ENCODE assay signal across 13 mouse cellular contexts in genomic region chr6:54277828-54278227, GRCm38 (mm10). TPM values are rescaled to one million over a fixed set of nuclear protein-coding genes. Genes with fewer than 3 reads are reported as not detected.
DNase-seq lines count a peak whose midpoint lies in the region; ATAC-seq and TF ChIP-seq lines count a peak whose summit lies in the region.
"Had no signal": no experiment of that assay in that cellular context is flagged by ENCODE, and none has a peak within 500 bp of the region (broad histone marks: within the 10 kb centered on the region; RNA-seq: fewer than 3 reads in every experiment).

No protein-coding gene starts in this region.

- H3K36me3 ChIP-seq in embryonic facial prominence, embryonic 11.5 days (replicated peaks; ENCODE audit: control insufficient read depth, insufficient read depth, low read depth, low read length): no peaks in the 10 kb centered on the region
- H3K36me3 ChIP-seq in heart, embryonic 16.5 days (ENCODE audit: control insufficient read depth, insufficient read depth): no peaks in the 10 kb centered on the region
- H3K36me3 ChIP-seq: liver, embryonic 12.5 days had no signal

- peak overlapping the region; percentile 53; the same call in 1 of the 2 replicates for H3K27ac ChIP-seq in gastrocnemius, adult 2 months
- peak overlapping the region; percentile 6; the same call in 1 of the 2 replicates for H3K27ac ChIP-seq in layer of hippocampus, adult 2 months
- no peak overlapping the region for H3K27ac ChIP-seq in embryonic facial prominence, embryonic 11.5 days (replicated peaks; ENCODE audit: low read depth, low read length)
- H3K27ac ChIP-seq in heart, embryonic 16.5 days (ENCODE audit: low read length): peak overlapping the region; percentile 37; the same call in 1 of the 2 replicates
- H3K27ac ChIP-seq: liver, embryonic 12.5 days had no signal

- intact Hi-C loops in gastrocnemius, adult 2 months (cut with DNase I): no loop called here

- H3K9ac ChIP-seq in embryonic facial prominence, embryonic 11.5 days (replicated peaks; ENCODE audit: low read length): no peak overlapping the region
- no peak overlapping the region for H3K9ac ChIP-seq in heart, embryonic 16.5 days (ENCODE audit: low read length)
- H3K9ac ChIP-seq: liver, embryonic 12.5 days had no signal

- no peaks in the 10 kb centered on the region for H3K9me3 ChIP-seq in embryonic facial prominence, embryonic 11.5 days (replicated peaks; ENCODE audit: control insufficient read depth, low read length)
- H3K9me3 ChIP-seq in heart, embryonic 16.5 days (replicated peaks; ENCODE audit: control insufficient read depth, low read length): no peaks in the 10 kb centered on the region; the same call in 1 of the 2 replicates
- H3K9me3 ChIP-seq: liver, embryonic 12.5 days had no signal

- no peak overlapping the region for H3K4me3 ChIP-seq in gastrocnemius, adult 2 months
- H3K4me3 ChIP-seq in layer of hippocampus, adult 2 months: no peak overlapping the region
- H3K4me3 ChIP-seq in embryonic facial prominence, embryonic 11.5 days (ENCODE audit: low read depth, low read length): no peak overlapping the region
- H3K4me3 ChIP-seq in heart, embryonic 16.5 days (ENCODE audit: low read length): no peak overlapping the region
- H3K4me3 ChIP-seq: liver, embryonic 12.5 days had no signal

- no peak for TF ChIP-seq CTCF in gastrocnemius, adult 2 months (IDR thresholded peaks at IDR 0.05)
- no peak for TF ChIP-seq CTCF in layer of hippocampus, adult 2 months (conservative IDR thresholded peaks at IDR 0.05)

- 23% methylated on average over 5 of the region's 5 CpGs for WGBS in embryonic facial prominence, embryonic 11.5 days
- 62% methylated on average over 5 of the region's 5 CpGs for WGBS in heart, embryonic 16.5 days

- H3K4me1 ChIP-seq in embryonic facial prominence, embryonic 11.5 days (ENCODE audit: control insufficient read depth, insufficient read depth, low read length): peaks cover 13% of the 10 kb centered on the region
- peaks cover 19% of the 10 kb centered on the region for H3K4me1 ChIP-seq in heart, embryonic 16.5 days (ENCODE audit: control insufficient read depth, insufficient read depth, low read length)

- ATAC-seq in embryonic facial prominence, embryonic 11.5 days (replicated peaks; ENCODE audit: insufficient number of reproducible peaks, low FRiP score, low TSS enrichment, low read depth): peak; percentile 70; the same call in 1 of the 2 replicates
- no peak for ATAC-seq in heart, embryonic 16.5 days (replicated peaks; ENCODE audit: extremely low read depth, insufficient read depth, low FRiP score)
- ATAC-seq: liver, embryonic 12.5 days had no signal

- H3K27me3 ChIP-seq in embryonic facial prominence, embryonic 11.5 days (ENCODE audit: control insufficient read depth, insufficient read depth, low read length): no peaks in the 10 kb centered on the region
- no peaks in the 10 kb centered on the region for H3K27me3 ChIP-seq in heart, embryonic 16.5 days (ENCODE audit: control insufficient read depth, insufficient read depth, low read length)
- H3K27me3 ChIP-seq: liver, embryonic 12.5 days had no signal

- no peak overlapping the region for H3K4me2 ChIP-seq in embryonic facial prominence, embryonic 11.5 days (ENCODE audit: low read depth, low read length)
- H3K4me2 ChIP-seq in heart, embryonic 16.5 days (ENCODE audit: low read depth, low read length): no peak overlapping the region
- H3K4me2 ChIP-seq: liver, embryonic 12.5 days had no signal

- no peak for DNase-seq in gastrocnemius, adult 2 months
- no peak for DNase-seq in gastrocnemius, postnatal 10 days
- DNase-seq in layer of hippocampus, adult 2 months (ENCODE audit: low spot score in 2 of 2): no peak
- no peak for DNase-seq in layer of hippocampus, postnatal 36 days
- no peak for DNase-seq in embryonic facial prominence, embryonic 11.5 days (ENCODE audit: low spot score)
- no peak for DNase-seq in adrenal gland, postnatal 25 days
- DNase-seq in left cerebral cortex, adult 9 months (ENCODE audit: low spot score in 2 of 2): no peak
- DNase-seq: adrenal gland, adult 8-10 months; cerebellum, adult 11-12 months; lung, postnatal 36 days; thymus, postnatal 4 days had no signal

RNA-seq across cellular contexts. Expression of gene Prr15, which starts 47.8 kb away (rescaled TPM):
- total RNA-seq in gastrocnemius, adult 2 months (2021): under 1 TPM; 0.71 to 0.78 TPM
- total RNA-seq in gastrocnemius, postnatal 10 days (2021): 1 to 10 TPM; 1.3 to 1.9 TPM
- total RNA-seq in layer of hippocampus, adult 2 months (2021): 1 to 10 TPM in 1 of 2 experiments, under 1 TPM in 1; 0.76 to 1.2 TPM
- total RNA-seq in layer of hippocampus, postnatal 36 days (2021): under 1 TPM in 1 of 2 experiments, not detected in 1; 0.82 TPM
- polyA plus RNA-seq in embryonic facial prominence, embryonic 11.5 days (2014; fragmentation: Nextera tagmentation; extraction: Ambion mirVana): 2.4 and 2.6 TPM in 2 replicates
- 14.4 and 15.1 TPM in 2 replicates for polyA plus RNA-seq in heart, embryonic 16.5 days (2015; fragmentation: Nextera tagmentation; extraction: Ambion mirVana)
- 2.9 and 3.2 TPM in 2 replicates for total RNA-seq in adrenal gland, postnatal 25 days (2021)
